Mouse (Mus musculus) thymus, adult 18-20 months (tissue): ENCODE results near the gene Cdkl5.

Source experiments
- DNase-seq, 2 experiments: peaks; one replicate each; pipeline ENCODE4 v3.0.0; 2022; ENCODE audit warnings: mixed read lengths in 2 of 2

Cdkl5 gene

DNA sequence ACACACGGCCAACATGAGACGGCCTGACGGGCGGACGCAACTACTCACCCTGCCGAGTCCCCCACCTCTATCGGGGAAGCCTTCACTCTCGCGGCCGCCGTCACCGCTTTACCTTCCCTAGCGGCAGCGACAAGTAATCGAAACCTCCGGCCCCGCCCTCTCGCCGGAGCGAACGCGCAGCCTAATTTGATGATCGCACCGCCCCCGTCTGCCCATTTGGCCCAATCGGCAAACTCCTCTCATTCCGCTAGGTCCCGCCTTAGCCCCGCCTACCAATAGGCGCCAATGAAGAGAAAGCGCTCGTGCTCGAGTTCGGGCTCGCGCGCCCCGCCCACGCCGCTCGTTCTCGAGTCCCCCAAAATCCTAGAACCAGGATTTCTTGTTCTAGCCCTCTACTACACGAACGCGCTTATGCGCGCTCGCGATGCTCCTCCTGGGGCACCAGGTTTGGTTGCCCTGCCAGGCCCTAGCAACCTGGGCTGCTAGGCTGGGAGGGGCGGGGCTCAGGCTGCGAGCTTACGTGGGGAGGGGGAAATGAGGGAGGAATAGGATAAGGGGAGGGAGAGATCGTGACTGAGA lies at the start of gene Cdkl5:
TSS of gene Cdkl5 (minus strand) at position 162 of the 579 bp plus-strand sequence.
- peak; percentile 90 to 93 for DNase-seq

- no peak for DNase-seq
These were observed 38.8 kb upstream of the Cdkl5 start for GRCm38 (mm10) chrX:161033235-161033803.

DNA sequence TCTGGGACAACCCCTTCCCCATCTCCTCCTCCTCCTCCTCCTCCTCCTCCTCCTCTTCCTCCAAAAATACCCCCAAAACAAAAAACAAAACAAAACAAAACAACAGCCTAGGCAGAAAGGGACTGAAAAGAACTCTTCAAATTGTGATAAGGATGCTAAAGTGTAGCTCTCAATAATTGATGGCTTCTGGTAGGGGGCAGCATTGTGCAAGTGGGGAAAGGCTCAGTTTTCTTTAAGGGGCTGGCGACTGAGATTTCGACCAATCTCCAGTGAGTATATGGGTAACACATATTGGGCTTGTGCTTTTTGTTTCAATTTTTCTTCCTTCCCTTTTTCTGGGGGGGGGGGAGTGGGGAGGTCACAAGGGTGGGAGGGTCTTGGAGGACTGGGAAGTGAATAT lies 37.9 kb upstream of the Cdkl5 start:
- DNase-seq, result no peak

DNA sequence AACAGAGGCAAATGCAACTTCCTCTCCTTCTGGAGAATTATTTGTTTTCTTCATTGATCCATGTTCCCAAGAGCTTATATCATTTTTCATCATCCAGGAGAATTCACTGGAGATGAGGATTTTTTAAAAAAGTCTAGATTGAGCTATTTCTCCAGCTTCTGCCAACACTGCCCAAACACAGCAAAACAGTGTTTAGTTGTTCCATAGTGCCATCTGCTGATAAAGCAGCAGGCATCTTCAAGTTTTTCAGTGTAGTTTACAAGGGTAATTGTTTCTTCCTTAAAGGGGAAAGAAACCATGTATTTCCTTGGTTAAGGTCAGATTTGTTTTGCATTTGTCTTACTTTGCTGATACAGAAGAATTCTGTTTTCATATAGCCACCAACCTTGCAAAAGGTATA lies 35.7 kb upstream of the Cdkl5 start:
- DNase-seq, result no peak

- no peak for DNase-seq
These were observed 30.0 kb upstream of the Cdkl5 start for GRCm38 (mm10) chrX:161024475-161024874.

- DNase-seq, result no peak
These were observed 27.0 kb upstream of the Cdkl5 start for GRCm38 (mm10) chrX:161021548-161021947.

GRCm38 (mm10) chrX:161018179-161018578 lies 23.7 kb upstream of the Cdkl5 start:
- DNase-seq, result no peak

DNA sequence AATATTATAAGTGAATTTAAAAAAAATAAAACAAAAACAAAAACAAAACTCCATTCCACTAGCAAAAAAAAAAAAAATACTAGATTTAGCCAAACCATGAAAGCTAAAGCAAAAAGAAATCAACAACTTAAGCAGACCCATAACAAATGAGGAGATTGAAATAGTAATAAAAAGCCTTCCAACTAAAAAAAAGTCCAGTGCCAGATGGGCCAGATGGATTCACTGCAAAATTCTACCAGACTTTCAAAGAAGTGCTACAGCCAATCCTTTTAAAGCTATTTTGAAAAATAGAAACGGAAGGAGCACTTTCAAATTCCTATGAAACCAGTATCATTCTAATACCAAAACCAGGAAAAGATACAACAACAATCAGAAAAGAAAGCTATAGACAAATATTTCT lies 11.8 kb upstream of the Cdkl5 start:
- no peak for DNase-seq

DNA sequence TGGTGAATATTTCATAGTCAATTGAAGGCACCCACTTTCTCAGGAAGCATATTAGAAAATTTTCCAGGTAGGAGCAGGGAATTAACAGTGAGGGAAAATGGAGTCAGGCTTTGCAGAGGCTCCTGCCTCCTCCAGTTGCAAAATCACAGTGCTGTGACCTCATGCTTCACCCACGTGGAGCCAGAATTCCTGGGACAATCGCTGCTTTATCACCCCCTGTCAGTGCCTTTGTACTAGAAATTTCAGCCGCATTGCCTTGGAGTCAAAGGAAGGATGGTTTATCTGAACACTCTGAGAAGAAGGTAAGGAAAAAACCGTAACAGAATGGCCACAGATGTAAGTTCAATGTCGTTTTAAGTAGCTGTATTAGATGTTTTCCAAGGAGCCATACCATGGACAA lies 1.5 kb upstream of the Cdkl5 start:
- DNase-seq, result no peak

DNA sequence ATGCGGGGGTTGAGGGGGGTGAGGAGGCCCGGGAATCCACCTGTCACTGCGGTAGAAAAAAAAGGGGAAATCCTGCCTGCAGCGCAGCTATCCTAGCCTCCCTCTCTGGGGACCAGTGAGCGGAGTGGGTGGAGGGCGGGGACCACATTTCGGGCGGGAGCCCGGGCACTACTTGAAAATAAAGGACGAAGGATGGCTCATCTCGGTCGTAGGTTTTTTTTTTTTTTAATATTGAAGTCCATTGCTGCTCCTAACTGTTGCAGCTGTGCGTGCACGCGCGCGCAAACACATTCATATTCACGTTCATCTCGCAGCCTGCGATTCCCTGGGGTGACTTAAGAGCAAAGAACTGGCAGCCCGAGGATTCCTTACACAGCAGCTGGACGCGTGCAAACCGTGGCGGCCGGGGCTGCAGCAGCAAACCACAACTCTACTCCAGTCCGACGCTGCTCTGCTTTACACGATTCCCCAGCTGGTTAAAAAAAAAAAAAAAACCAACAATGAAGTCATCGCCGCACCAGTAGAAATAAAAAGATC lies 695 bp upstream of the Cdkl5 start:
- no peak for DNase-seq

DNA sequence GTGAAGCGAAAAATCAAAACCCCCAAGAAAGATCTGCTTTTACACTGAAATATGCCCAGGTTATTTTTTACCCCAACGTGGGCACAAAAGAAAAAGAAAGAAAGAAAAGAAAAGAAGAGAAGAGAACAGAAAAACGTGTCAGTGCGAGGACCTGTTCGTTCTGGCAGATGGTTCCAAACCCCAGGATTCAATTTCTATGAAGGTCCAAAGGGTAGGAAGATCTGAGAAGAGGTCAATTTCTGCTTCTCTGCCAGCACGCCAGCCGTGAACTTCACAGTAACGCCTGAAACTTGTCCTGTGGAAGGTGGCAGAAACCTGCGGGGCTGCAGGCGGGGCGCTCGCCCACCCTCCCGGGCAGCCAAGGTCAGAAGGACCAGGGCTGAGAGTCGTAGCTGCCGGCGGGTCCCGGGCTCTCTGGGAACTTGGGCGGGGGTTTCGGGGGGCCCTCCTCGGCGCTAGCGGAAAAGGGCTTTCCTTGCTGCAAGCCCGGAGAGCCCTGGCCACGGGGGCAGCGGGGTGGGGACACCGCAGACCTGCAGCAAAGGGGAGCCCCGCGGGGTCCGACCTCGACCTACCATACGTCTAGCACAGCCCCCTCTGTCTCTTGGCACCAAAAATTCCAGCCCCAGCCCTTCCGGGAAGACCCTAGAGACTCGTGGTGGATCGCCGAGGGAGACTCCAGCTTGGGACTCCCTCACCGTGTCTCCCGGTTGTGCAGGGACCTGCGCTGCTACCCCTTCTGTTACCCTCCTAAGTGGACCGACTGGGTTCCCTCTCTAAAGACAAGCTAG lies 560 bp downstream of the Cdkl5 start:
- peak in 1 of 2 experiments; percentile 26 for DNase-seq

DNA sequence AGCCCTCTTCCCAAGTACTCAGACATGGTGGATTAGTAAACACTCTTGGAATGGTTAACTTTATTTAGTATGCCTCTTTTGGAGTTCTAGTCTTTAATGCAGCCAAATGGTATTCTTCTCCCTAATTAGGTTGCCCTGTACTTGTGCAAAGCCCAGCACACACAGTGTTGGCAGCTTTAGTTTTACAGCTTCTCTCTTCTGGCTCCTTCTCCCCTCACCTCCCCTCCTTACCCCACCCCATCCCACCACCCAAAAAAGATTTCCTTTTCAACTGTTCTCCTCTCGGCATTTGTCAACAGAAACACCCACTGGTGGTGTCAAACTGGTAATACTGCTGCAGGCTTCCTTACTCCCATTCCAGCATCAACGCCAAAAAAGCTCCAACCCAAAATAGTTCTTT lies 1.8 kb downstream of the Cdkl5 start:
- no peak for DNase-seq

DNA sequence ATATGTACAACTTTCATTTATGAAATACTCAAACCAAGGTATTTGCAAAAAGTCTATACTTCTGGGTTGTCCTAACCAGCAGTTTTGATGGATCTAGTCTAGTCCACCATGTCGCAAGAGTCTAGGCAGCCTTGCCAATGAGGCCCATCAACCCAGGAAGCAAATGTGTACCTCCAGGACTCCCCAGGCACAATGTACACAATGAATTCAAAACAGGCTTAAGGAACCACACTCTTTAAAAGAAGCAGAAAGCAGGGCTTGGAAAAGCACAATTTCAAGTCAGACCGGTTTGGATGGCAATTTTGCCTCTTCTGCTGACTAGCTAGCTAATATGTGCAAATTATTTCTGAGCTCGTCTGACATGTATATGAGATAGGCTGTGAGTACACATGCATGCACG lies 4.2 kb downstream of the Cdkl5 start:
- no peak for DNase-seq

- DNase-seq, result no peak
These were observed 16.6 kb downstream of the Cdkl5 start for GRCm38 (mm10) chrX:160977919-160978318.

- DNase-seq, result no peak
These were observed 22.4 kb downstream of the Cdkl5 start for GRCm38 (mm10) chrX:160971991-160972545.

DNA sequence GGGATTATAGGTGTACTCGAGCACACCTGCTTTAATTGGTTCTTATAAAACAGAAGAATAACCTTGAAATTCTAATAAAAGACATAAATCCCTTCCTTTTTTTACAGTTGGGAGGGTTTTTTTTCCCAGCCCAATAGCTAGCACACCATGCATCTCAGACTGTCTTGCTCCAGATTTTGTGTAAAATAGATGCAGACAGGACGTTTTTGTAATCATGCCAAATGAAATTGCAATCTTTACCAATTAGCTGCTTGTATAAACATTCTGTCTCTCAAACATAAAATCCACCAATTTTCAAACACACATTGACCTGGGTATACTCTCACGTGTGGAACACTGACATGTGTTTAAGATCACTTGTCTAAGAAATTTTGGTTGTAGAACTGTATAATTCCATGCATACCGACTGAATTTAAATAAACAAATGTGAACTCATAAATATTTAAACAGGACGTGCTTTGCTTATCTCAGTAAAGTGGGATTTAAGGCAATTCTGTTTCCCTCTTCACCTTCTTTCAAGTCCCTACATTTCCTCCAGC lies 35.8 kb downstream of the Cdkl5 start:
- DNase-seq, result no peak

DNA sequence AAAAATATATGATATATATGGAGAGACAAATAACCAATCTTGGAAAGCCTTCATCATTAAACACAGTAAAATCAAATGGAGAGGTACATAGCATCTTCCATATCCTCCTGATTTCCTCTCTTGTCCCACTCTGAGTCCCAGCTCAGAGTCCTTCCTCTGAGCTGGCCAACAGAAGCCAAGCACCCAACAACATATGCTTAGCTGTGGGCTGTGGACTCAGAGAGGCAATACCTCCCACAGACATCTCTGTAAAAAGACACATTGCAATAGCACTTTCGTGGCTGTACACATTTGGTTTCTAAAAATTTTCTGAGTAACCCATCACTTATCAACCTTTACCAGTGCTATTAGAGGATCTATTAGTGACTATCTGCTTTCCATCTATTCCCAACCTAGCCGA lies 44.9 kb downstream of the Cdkl5 start:
- no peak for DNase-seq

DNA sequence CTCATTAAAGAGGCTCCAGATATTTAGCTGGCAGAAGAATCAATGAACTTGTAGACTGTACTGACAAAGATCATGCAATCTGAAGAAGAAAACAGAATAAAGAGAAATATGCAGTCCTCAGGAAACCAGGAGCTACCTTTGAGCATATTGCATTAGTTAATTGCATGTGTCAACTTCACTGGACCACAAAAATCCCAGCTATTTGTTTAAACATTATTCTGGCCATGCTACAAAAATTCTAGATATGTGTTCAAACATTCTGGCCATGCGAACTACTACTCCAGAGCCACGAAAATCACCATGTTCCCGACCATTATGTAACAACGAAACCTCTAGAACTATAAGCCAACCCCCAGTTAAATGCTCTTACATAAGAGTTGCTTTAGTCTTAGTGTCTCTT lies 49.8 kb downstream of the Cdkl5 start:
- DNase-seq, result no peak

- no peak for DNase-seq
These were observed 59.0 kb downstream of the Cdkl5 start for GRCm38 (mm10) chrX:160935541-160935940.

GRCm38 (mm10) chrX:160930656-160931055 lies 63.8 kb downstream of the Cdkl5 start:
- DNase-seq, result no peak

GRCm38 (mm10) chrX:160928870-160929269 lies 65.6 kb downstream of the Cdkl5 start:
- DNase-seq, result no peak

DNA sequence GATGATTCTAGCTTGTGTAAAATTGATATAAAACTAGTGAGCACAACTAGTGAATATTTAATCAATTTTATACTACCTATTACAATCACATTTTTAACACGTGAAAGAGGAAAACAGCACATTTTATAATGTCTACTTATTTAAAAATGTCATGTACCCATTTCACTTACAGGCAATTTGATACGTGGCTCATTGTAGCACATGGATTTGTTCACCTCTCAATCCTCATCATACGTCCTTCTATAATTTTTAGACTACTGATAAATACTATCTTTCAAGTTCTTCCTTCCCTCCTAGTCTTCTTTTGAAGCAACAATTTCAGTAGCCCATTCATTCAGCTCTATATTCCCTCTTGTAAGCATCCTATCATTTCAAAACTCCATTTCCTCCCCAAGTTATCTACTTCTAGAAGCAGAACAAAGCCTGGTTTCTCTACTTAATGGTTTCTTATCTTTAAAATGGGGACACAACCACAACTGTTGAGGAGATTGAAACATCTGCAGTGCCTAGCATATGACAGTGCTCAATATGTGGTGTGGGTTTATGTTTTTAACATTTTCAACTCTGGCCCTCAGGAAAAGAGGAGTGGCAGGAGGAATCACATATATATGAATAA lies 75.4 kb downstream of the Cdkl5 start:
- DNase-seq, result no peak

GRCm38 (mm10) chrX:160906952-160907351 lies 87.6 kb downstream of the Cdkl5 start, which contains the start of gene Gja6:
TSS of gene Gja6 (minus strand) at chrX:160907052.
- DNase-seq, result no peak
